Mouse (Mus musculus): Measurements from ENCODE around the gene Capn11. TPM values are rescaled to one million over a fixed set of nuclear protein-coding genes. Genes with fewer than 3 reads are reported as not detected.

The Capn11 gene
- polyA plus RNA-seq, 1 experiment: not detected

- DNase-seq: no peak
- TF ChIP-seq CTCF (IDR thresholded peaks at IDR 0.05; ENCODE audit: insufficient read depth, low read length) (no peak), POLR2A (IDR thresholded peaks at IDR 0.05; ENCODE audit: borderline replicate concordance, extremely low read depth, low read depth, low read length) (0 out of 2 replicates have a peak, but pooled peaks have one; percentile 9)
- 14% methylated on average over 20 of the region's 20 CpGs for WGBS
- Histone ChIP-seq H3K4me1 (ENCODE audit: control insufficient read depth, insufficient read depth, low read length) (peaks cover 2% of the 10 kb centered on the region; the same call in 1 of the 2 replicates), H3K4me3 (replicated peaks; ENCODE audit: extremely low read depth, low read depth, low read length) (peak overlapping the region; percentile 43)
These were observed 39.5 kb downstream of the Capn11 start for GRCm38 (mm10) chr17:45619386-45620256.

- 32% methylated on average over 8 of the region's 8 CpGs for WGBS
- peak overlapping the region; percentile 43 for H3K4me3 ChIP-seq (replicated peaks; ENCODE audit: extremely low read depth, low read depth, low read length)
- peaks cover 2% of the 10 kb centered on the region; the same call in 1 of the 2 replicates for H3K4me1 ChIP-seq (ENCODE audit: control insufficient read depth, insufficient read depth, low read length)
- TF ChIP-seq POLR2A (IDR thresholded peaks at IDR 0.05; ENCODE audit: borderline replicate concordance, extremely low read depth, low read depth, low read length) (peak; percentile 11; the same call in 1 of the 2 replicates), CTCF (IDR thresholded peaks at IDR 0.05; ENCODE audit: insufficient read depth, low read length) (no peak)
- DNase-seq: no peak
These were observed 40.2 kb downstream of the Capn11 start for GRCm38 (mm10) chr17:45618941-45619385.

- TF ChIP-seq POLR2A (IDR thresholded peaks at IDR 0.05; ENCODE audit: borderline replicate concordance, extremely low read depth, low read depth, low read length) (no peak), CTCF (IDR thresholded peaks at IDR 0.05; ENCODE audit: insufficient read depth, low read length) (no peak)
- H3K4me1 ChIP-seq (ENCODE audit: control insufficient read depth, insufficient read depth, low read length): peaks cover 2% of the 10 kb centered on the region; the same call in 1 of the 2 replicates
- WGBS: 88% methylated on average over 6 of the region's 6 CpGs
- H3K4me3 ChIP-seq (replicated peaks; ENCODE audit: extremely low read depth, low read depth, low read length): no peak overlapping the region
- DNase-seq: no peak
These were observed 41.5 kb downstream of the Capn11 start for GRCm38 (mm10) chr17:45617655-45618054.

DNA sequence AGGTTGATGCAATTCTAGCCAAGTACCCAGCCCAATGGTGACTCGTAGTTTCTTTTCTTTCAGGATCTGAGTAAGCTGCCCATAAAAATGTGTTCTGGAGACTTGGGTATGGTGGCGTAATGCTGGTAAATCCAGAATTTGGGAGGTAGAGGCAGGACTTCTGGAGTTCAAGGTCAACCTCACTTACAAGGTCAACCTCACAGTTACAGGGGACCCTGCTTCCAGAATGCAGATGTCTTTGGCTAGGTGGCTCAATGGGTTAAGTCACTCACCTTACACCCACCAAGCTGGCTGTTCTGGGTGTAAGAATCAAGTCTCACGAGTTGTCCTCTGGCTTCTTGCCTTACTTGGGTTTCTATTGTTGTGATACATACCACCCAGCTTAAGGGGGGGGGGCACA lies 42.4 kb downstream of the Capn11 start:
- WGBS: 61% methylated on average over 3 of the region's 3 CpGs
- DNase-seq: no peak
- TF ChIP-seq CTCF (IDR thresholded peaks at IDR 0.05; ENCODE audit: insufficient read depth, low read length) (no peak), POLR2A (IDR thresholded peaks at IDR 0.05; ENCODE audit: borderline replicate concordance, extremely low read depth, low read depth, low read length) (no peak)
- H3K4me1 ChIP-seq (ENCODE audit: control insufficient read depth, insufficient read depth, low read length): peaks cover 2% of the 10 kb centered on the region; the same call in 1 of the 2 replicates
- no peak overlapping the region for H3K4me3 ChIP-seq (replicated peaks; ENCODE audit: extremely low read depth, low read depth, low read length)

GRCm38 (mm10) chr17:45616046-45616650 lies 43.0 kb downstream of the Capn11 start:
- Histone ChIP-seq H3K4me1 (ENCODE audit: control insufficient read depth, insufficient read depth, low read length) (peaks cover 2% of the 10 kb centered on the region; the same call in 1 of the 2 replicates), H3K4me3 (replicated peaks; ENCODE audit: extremely low read depth, low read depth, low read length) (no peak overlapping the region)
- no peak for DNase-seq
- 63% methylated on average over 4 of the region's 4 CpGs for WGBS
- TF ChIP-seq POLR2A (IDR thresholded peaks at IDR 0.05; ENCODE audit: borderline replicate concordance, extremely low read depth, low read depth, low read length) (no peak), CTCF (IDR thresholded peaks at IDR 0.05; ENCODE audit: insufficient read depth, low read length) (no peak)

DNA sequence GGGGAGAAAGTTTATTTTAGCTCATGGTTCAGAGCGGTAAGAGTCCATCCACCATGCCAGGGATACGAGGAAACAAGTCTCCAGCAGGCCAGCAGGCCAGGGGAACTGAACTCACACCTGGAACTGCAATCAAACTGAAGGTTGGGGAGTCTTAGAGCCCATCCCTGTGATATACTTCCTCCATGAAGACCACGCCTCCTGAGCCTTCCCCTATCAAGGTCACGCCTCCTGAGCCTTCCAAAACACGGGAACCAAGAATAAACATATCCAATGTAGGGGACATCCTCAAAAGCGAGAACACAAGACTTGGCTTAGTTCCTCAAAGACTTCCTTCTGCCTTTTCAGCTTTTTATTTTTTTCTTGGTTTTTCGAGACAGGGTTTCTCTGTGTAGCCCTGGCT lies 46.2 kb downstream of the Capn11 start:
- H3K4me1 ChIP-seq (ENCODE audit: control insufficient read depth, insufficient read depth, low read length): no peaks in the 10 kb centered on the region; the same call in none of the 2 replicates
- TF ChIP-seq POLR2A (IDR thresholded peaks at IDR 0.05; ENCODE audit: borderline replicate concordance, extremely low read depth, low read depth, low read length) (no peak), CTCF (IDR thresholded peaks at IDR 0.05; ENCODE audit: insufficient read depth, low read length) (no peak)
- 68% methylated on average over 7 of the region's 7 CpGs for WGBS
- no peak overlapping the region for H3K4me3 ChIP-seq (replicated peaks; ENCODE audit: extremely low read depth, low read depth, low read length)
- no peak for DNase-seq

GRCm38 (mm10) chr17:45612008-45612407 lies 47.1 kb downstream of the Capn11 start:
- TF ChIP-seq CTCF (IDR thresholded peaks at IDR 0.05; ENCODE audit: insufficient read depth, low read length): no peak
- TF ChIP-seq POLR2A (IDR thresholded peaks at IDR 0.05; ENCODE audit: borderline replicate concordance, extremely low read depth, low read depth, low read length): no peak
- DNase-seq: no peak
- H3K4me1 ChIP-seq (ENCODE audit: control insufficient read depth, insufficient read depth, low read length): no peaks in the 10 kb centered on the region; the same call in none of the 2 replicates
- WGBS: 67% methylated on average over 8 of the region's 8 CpGs
- no peak overlapping the region for H3K4me3 ChIP-seq (replicated peaks; ENCODE audit: extremely low read depth, low read depth, low read length)

- Histone ChIP-seq H3K4me3 (replicated peaks; ENCODE audit: extremely low read depth, low read depth, low read length) (no peak overlapping the region), H3K4me1 (ENCODE audit: control insufficient read depth, insufficient read depth, low read length) (no peaks in the 10 kb centered on the region; the same call in none of the 2 replicates)
- TF ChIP-seq CTCF (IDR thresholded peaks at IDR 0.05; ENCODE audit: insufficient read depth, low read length): no peak
- TF ChIP-seq POLR2A (IDR thresholded peaks at IDR 0.05; ENCODE audit: borderline replicate concordance, extremely low read depth, low read depth, low read length): no peak
- DNase-seq: no peak
- WGBS: 24% methylated on average over 5 of the region's 5 CpGs
These were observed 48.8 kb downstream of the Capn11 start for GRCm38 (mm10) chr17:45610144-45610866.

DNA sequence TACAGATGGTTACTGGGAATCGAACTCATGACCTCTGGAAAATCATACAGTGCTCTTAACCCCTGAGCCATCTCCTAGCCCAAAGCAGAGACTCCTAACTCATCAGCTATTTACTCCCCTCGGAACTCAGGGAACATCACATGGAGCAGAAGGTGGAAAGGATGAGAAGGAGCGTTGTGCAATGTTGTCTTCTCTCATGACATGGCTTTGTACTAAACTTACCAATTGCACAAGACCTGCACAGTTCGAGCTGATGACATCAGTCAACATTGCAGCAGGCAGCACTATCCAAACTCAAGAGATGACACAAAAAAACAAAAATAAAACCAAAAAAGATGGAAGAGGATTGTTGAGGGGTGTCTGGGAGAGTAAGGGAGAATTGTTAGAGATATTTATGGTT lies 50.7 kb downstream of the Capn11 start:
- TF ChIP-seq POLR2A (IDR thresholded peaks at IDR 0.05; ENCODE audit: borderline replicate concordance, extremely low read depth, low read depth, low read length) (no peak), CTCF (IDR thresholded peaks at IDR 0.05; ENCODE audit: insufficient read depth, low read length) (no peak)
- 83% methylated on average over 4 of the region's 4 CpGs for WGBS
- H3K4me3 ChIP-seq (replicated peaks; ENCODE audit: extremely low read depth, low read depth, low read length): no peak overlapping the region
- no peaks in the 10 kb centered on the region; the same call in none of the 2 replicates for H3K4me1 ChIP-seq (ENCODE audit: control insufficient read depth, insufficient read depth, low read length)
- no peak for DNase-seq

Measured in lung, adult 2 months (tissue).